Mouse (Mus musculus) mouse embryonic stem cell (cell line): ENCODE results near the gene Olfr1055.
"Not testable (repeated sequence)": the region's sequence is repeated elsewhere in the genome, so short reads cannot be mapped to it uniquely, and the experiment has no call there.

Source experiments
- in situ Hi-C, 2 experiments: fragments of 300-500 bp; cut with MboI; formaldehyde crosslinking; loops; 1 replicate in 1 of 2; 3 replicates in 1 of 2; pipeline ENCODE4 v1.14.3; 2019 to 2020; ENCODE audit warnings: low sequenced_read_pairs in 2 of 2, low pct_unique_long_range_greater_than_20kb in 1 of 2, mixed read lengths in 1 of 2; ENCODE audit not compliant: unreplicated experiment in 1 of 2

Olfr1055 gene

GRCm38 (mm10) chr2:86350184-86350583 is at the start of gene Olfr1055:
TSS of gene Olfr1055 (minus strand) at chr2:86350284.
- in situ Hi-C loops = no loop called here

GRCm38 (mm10) chr2:86395114-86395513 is 45.0 kb upstream of the Olfr1055 start:
- in situ Hi-C loops = no loop called here

- in situ Hi-C loops = not testable (repeated sequence)
These were observed 38.4 kb upstream of the Olfr1055 start, which contains the start of gene Olfr1058 for GRCm38 (mm10) chr2:86388461-86388860. TSS of gene Olfr1058 (minus strand) at chr2:86388561.

- in situ Hi-C loops = no loop called here
These were observed 28.2 kb upstream of the Olfr1055 start, which contains the start of gene Olfr1057 for GRCm38 (mm10) chr2:86378293-86378692. TSS of gene Olfr1057 (minus strand) at chr2:86378393.

GRCm38 (mm10) chr2:86366342-86366741 is 16.3 kb upstream of the Olfr1055 start:
- in situ Hi-C loops = not testable (repeated sequence)

- in situ Hi-C loops = no loop called here
These were observed 12.3 kb upstream of the Olfr1055 start, which contains the start of gene Olfr1056 for GRCm38 (mm10) chr2:86362369-86362768. TSS of gene Olfr1056 (minus strand) at chr2:86362469.

GRCm38 (mm10) chr2:86351751-86352150 is 1.7 kb upstream of the Olfr1055 start:
- in situ Hi-C loops = not testable (repeated sequence)

- in situ Hi-C loops = no loop called here
These were observed 14.8 kb downstream of the Olfr1055 start, which contains the start of gene Olfr1054 for GRCm38 (mm10) chr2:86335333-86335732. TSS of gene Olfr1054 (minus strand) at chr2:86335433.

GRCm38 (mm10) chr2:86315184-86315583 is 34.9 kb downstream of the Olfr1055 start, which contains the start of gene Olfr1053:
TSS of gene Olfr1053 (minus strand) at chr2:86315284.
- in situ Hi-C loops = no loop called here
